Mouse (Mus musculus) cerebellum, adult (tissue): ENCODE results near the gene Tmem178b.

Experiments
- ATAC-seq: cut with Nextera tagmentation; 2 replicates; pipeline ENCODE4 v1.9.2; 2017; ENCODE audit warnings: mild to moderate bottlenecking, moderate library complexity, mixed read lengths; ENCODE audit not compliant: insufficient number of reproducible peaks, low FRiP score, low TSS enrichment

Gene Tmem178b

GRCm38 (mm10) chr6:40068467-40068866, 195.4 kb downstream of the Tmem178b start:
- no peak for ATAC-seq

DNA sequence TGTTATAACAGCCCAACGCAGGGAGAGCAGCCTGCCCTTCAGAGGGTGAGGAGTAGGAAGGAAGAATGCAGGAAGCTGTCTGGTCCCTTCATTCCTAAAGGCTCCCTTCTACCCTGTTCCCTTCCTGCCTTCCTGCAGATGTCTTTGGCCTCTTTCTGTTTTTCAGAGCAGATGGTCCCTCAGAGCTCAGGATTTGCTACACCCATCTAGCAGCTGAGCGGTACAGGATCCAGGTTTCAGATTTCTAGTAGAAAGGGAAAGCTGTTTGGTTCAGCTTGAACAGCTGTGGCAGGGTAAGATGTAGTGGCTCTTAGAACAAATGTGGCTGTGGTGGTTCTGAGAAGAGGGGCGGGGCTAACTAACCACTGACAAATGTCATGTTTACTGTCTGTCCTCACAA, 197.9 kb downstream of the Tmem178b start:
- ATAC-seq, result no peak

DNA sequence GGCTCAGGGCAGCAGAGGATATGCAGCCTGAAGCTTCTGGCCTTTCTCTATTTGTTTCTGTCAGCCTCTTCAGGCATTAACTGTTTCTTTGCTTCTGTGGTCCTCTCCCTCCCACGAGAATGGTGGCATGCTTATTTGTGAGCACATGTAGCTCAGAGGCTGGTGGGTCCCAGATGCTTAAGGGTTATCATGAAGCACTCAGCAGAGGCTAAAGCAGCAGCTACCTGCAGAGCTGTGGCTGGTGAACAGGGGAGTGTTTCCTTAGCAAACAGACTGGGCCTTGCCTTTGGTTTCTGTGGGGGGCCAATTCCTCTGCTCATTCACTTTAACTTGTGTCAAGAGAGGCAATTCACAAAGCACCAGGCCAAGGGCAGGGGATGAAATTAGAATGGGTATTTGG, 203.0 kb downstream of the Tmem178b start:
- ATAC-seq, result no peak

DNA sequence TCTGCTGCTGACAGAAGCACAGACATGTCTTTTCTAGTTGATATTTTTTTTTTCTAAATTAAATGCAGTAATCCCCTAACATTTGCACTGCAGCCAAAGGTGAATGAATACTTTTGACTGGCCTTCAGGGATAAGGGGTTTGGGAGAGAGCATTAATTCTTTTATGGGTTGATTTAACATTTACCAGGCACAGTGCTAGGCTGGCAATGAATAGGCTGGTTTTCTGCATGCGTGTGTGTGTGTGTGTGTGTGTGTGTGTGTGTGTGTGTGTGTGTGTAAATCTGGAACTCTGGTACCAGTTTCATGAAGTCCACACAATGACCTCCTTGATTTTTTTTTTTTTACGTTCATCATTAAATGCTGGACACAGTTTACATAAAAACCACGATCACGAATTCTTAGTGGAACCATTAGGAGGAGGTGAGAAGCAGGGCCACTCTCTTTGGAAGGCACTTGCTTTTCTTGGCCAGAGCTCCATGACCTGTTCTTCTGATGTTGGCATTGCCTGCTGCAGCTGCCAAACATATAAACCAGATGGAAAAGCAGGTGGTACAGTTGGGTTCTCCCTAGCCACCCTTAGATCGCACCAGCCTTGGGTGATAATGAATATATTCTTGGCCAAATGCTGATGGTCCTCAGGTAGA, 203.7 kb downstream of the Tmem178b start:
- ATAC-seq, result no peak

DNA sequence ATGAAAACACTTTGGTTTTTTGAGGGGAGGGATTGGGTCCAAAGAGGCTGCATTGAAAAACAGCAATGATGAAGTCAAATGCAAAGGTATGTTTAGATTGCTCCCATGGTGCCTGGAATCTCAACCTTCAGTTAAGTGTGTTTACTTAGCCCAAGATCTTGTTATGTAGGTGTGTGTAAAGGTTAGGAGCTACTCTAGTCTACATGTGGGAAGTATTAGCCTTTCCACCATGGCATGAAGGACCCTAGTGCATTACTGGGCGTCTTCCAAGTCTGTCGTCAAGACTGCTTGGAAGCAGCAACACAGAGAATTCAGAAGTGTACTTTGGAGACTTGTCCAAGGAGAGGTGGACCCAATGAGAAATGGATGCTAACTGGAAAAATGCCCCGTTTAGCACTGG, 205.3 kb downstream of the Tmem178b start:
- ATAC-seq, result no peak

GRCm38 (mm10) chr6:40083726-40084125, 210.7 kb downstream of the Tmem178b start:
- no peak for ATAC-seq

- ATAC-seq, result peak; percentile 37; the same call in 1 of the 2 replicates
Observed at GRCm38 (mm10) chr6:40091250-40091651, 218.2 kb downstream of the Tmem178b start.

- ATAC-seq, result no peak
Observed at GRCm38 (mm10) chr6:40098498-40098897, 225.4 kb downstream of the Tmem178b start.

DNA sequence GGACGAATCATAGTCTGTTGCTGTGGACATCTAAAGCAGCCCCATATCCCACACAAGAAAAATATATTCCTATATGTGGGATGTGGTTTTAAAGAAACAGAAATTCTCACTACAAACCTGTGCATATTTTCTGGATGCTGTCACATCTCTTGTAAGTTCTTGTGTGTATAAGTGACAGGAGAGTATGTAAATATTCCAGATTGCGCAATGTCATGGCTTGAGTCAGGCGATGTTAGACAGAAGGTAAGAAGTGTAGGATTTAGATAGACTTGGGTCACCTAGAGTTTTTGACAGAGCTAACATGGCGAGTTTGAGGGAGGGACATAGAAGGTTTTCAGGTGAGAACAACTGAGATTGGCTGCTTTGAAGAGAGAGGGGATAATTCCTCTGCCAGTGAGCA, 228.7 kb downstream of the Tmem178b start:
- ATAC-seq, result no peak

- peak; percentile 87 for ATAC-seq
Observed at GRCm38 (mm10) chr6:40102863-40103262, 229.8 kb downstream of the Tmem178b start.

DNA sequence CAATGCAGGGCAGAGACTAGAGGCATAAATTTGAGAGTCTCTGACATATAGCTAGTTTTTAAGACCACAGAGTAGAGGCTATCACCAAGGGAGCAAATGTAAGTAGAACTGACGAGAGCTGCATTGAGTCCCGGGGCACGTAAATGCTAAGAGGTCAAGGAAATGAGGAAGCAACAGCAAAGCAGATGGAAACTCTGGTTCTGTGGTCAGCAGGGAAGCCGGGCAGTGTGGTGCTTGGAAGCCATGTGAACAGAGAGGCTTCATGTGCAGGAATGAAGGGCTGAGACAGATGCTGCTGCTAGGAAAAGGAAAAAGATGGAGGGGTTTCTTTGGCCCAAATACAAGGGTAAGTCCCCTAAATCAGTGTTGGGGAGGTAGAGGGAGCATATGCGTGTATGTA, 237.0 kb downstream of the Tmem178b start:
- ATAC-seq, result no peak

- no peak for ATAC-seq
Observed at GRCm38 (mm10) chr6:40110729-40111128, 237.7 kb downstream of the Tmem178b start.

- no peak for ATAC-seq
Observed at GRCm38 (mm10) chr6:40112488-40112887, 239.4 kb downstream of the Tmem178b start.

DNA sequence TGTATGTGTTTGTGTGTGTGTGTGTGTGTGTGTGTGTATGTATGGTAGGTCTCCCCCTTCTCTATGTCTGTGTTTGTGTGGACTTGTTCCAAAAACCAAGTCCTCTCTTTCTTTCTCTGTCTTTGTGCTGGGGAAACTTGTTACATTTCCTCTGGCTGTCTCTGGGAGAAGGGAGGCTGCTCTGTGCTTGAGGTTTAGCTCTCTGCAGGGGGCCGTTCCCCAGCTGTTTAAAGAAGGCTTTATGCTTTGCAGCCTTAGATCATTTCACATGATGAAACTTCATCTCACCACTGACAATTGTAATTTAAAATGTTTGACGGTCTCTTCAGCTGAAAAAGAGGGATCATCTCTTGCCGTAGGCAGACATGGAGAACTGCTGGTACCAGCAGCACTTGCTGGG, 243.2 kb downstream of the Tmem178b start:
- no peak for ATAC-seq

DNA sequence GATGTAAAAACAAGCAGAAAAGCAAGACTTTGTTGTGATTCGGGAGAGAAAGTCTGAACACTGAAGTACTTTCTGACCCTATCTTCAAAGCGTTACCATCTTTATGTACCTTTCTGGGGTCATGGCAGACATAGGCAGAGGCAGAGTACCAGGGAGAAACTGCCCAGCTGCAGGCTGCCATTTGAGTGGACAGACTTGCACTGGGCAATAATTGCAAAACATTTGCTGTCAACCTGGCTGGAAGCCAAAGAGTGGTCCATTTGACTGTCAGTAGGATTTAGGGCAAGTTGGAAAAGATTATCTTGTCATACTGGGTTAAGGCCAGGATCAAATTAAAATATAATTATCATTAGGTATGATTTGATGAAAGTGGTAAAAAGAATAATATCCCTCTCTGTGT, 247.1 kb downstream of the Tmem178b start:
- no peak for ATAC-seq

GRCm38 (mm10) chr6:40121494-40121893, 248.4 kb downstream of the Tmem178b start:
- ATAC-seq, result no peak

DNA sequence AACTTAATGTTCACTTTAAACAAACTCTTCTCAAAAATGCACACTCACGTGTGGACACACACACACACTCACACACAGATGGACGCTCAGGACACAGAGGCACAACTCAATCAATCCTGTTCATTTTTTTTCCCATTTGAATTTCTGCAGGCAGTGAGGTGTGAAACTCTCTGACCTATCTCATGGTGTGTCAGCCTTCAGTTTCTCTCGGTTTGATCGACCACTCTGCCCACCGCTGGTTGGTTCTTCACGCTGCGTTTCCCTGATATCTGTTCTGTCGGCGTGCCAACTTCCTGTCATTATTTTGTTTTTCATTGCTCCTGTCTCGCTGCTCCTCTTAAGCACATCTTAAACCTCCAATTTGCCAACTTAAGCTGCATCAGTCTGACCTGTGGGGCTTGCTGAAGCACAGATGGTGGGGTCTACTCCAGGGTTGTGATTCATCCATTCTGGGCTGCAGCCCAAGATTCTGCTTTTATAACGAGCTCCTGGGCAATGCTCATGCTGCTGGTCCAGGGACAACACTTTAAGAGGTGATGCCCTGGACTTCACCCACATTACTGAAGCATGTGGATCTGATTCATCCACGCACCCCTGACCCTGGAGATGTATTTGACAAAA, 250.1 kb downstream of the Tmem178b start:
- ATAC-seq, result peak; percentile 77

DNA sequence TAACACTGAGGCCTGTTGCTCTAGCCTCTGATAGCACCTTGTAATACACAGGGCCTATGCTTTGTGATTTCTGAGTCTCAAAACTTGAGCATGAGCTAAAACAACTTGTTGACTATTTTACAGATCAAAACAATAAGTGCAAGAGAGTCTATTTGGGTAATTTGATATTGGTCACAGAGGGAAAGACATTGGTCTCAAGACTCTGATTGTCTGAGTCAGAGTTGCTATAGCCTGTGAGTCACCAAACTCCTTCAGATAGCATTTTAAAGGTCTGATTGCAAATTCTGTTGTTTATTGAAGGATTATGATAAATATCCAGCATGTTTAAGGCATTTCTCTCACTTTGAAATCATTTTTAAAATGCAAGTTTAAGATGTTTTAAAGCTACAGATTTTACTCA, 250.9 kb downstream of the Tmem178b start:
- ATAC-seq, result no peak

- ATAC-seq, result no peak
Observed at GRCm38 (mm10) chr6:40128716-40129115, 255.6 kb downstream of the Tmem178b start.

DNA sequence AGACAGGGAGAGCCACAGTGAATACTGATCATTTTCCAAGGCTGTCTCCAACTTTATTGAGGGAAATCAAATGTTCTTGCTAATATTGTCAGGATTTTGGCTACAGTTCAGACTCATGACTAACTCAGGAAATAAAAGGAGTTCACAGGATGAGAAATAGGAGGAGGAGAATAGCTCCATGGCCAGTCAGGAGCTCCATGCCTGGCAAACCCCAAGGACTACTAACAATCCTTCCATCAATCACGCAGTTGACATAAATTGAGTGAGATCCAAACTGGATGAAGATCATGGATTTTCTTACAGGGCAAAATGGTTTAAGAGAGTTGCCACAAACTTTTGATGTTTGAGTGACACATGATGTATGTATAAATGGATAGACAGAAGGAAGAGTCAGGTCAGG, 258.9 kb downstream of the Tmem178b start:
- ATAC-seq, result no peak

DNA sequence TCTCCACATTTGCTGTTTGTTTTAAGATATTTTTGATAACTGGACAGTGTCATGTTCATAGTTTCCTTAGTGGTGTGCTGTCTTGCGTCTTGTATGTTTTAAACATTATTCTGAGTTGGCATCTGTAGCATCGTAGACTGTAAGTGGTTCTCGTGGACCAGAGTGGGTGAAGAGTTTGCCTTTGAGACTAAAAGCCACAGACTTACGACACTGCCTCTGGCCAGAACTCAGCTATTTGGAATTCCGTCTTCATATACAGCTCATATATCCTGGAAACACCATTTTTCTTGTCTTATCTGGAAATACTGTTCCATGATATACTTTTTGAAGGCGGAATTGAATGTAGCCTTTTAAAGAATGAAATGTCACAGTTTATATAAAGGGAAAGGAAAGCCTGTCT, 260.4 kb downstream of the Tmem178b start:
- no peak for ATAC-seq

DNA sequence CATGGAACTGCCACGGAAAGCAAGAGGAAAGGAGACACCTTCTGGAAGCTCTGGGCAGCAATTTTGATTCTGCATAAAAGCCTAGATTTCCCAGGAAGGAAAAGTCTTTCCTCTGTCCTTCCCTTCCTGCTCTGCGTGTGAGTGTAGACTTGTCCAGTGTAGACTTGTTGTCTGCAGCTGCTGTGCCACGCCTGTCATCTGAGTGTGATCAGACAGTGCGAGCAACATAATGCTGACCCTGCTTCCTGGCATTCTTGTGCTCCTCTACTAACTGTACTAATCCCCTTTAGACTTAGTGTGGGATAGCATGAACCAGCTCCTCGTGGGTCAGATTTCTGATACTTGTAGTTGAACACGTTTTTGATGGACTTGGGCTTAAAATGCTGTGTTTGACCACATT, 262.6 kb downstream of the Tmem178b start:
- no peak for ATAC-seq
